Mouse (Mus musculus): Measurements from ENCODE around the gene Tmem158. TPM values are rescaled to one million over a fixed set of nuclear protein-coding genes. Genes with fewer than 3 reads are reported as not detected.

The Tmem158 gene
- polyA plus RNA-seq, 1 experiment from 2014 or later, result 4.1 TPM

GRCm38 (mm10) chr9:123245146-123245545 is 15.4 kb downstream of the Tmem158 start:
- WGBS (ENCODE audit: insufficient replicate concordance), result 63% methylated on average over 4 of the region's 4 CpGs

GRCm38 (mm10) chr9:123243988-123244387 is 16.6 kb downstream of the Tmem158 start:
- Histone ChIP-seq H3K4me2 (no peak overlapping the region), H3K9me3 (replicated peaks) (no peaks in the 10 kb centered on the region), H3K36me3 (no peaks in the 10 kb centered on the region), H3K27me3 (no peaks in the 10 kb centered on the region), H3K27ac (no peak overlapping the region), H3K4me3 (replicated peaks) (no peak overlapping the region), H3K9ac (no peak overlapping the region), H3K4me1 (replicated peaks) (0 out of 2 replicates have a peak, but pooled peaks cover 4% of the 10 kb centered on the region)
- no peak for ATAC-seq (ENCODE audit: low read depth)
- 53% methylated on average over 10 of the region's 10 CpGs for WGBS (ENCODE audit: insufficient replicate concordance)
- no peak for DNase-seq

More at GRCm38 (mm10) chr9:123245146-123245545, 15.4 kb downstream of the Tmem158 start:
- Histone ChIP-seq H3K9ac (no peak overlapping the region), H3K27ac (no peak overlapping the region), H3K4me3 (replicated peaks) (no peak overlapping the region), H3K4me1 (replicated peaks) (no peaks in the 10 kb centered on the region), H3K27me3 (no peaks in the 10 kb centered on the region), H3K9me3 (replicated peaks) (no peaks in the 10 kb centered on the region), H3K36me3 (no peaks in the 10 kb centered on the region), H3K4me2 (no peak overlapping the region)
- DNase-seq, result no peak
- ATAC-seq (ENCODE audit: low read depth), result no peak

- H3K36me3 ChIP-seq, result no peaks in the 10 kb centered on the region
- H3K9ac ChIP-seq, result no peak overlapping the region
- no peak overlapping the region for H3K4me2 ChIP-seq
- DNase-seq (no peak), ATAC-seq (ENCODE audit: low read depth) (no peak)
- WGBS (ENCODE audit: insufficient replicate concordance), result 86% methylated on average over 5 of the region's 5 CpGs
- H3K4me1 ChIP-seq (replicated peaks), result peaks cover 11% of the 10 kb centered on the region; the same call in 1 of the 2 replicates
- no peaks in the 10 kb centered on the region for H3K27me3 ChIP-seq
- H3K27ac ChIP-seq, result no peak overlapping the region
- H3K9me3 ChIP-seq (replicated peaks), result no peaks in the 10 kb centered on the region
- no peak overlapping the region for H3K4me3 ChIP-seq (replicated peaks)
Measured at GRCm38 (mm10) chr9:123241191-123241590, 19.4 kb downstream of the Tmem158 start.

- Histone ChIP-seq H3K9me3 (replicated peaks) (no peaks in the 10 kb centered on the region), H3K36me3 (no peaks in the 10 kb centered on the region), H3K9ac (no peak overlapping the region), H3K27me3 (no peaks in the 10 kb centered on the region), H3K4me2 (no peak overlapping the region), H3K27ac (no peak overlapping the region), H3K4me1 (replicated peaks) (peaks cover 11% of the 10 kb centered on the region; the same call in 1 of the 2 replicates), H3K4me3 (replicated peaks) (no peak overlapping the region)
- ATAC-seq (ENCODE audit: low read depth) (no peak), DNase-seq (no peak)
- whole genome bisulfite sequencing (ENCODE audit: insufficient replicate concordance), result 76% methylated on average over 2 of the region's 2 CpGs
Measured at GRCm38 (mm10) chr9:123240751-123241150, 19.8 kb downstream of the Tmem158 start.

- Histone ChIP-seq H3K27ac (no peak overlapping the region), H3K4me3 (replicated peaks) (no peak overlapping the region), H3K4me1 (replicated peaks) (peaks cover 11% of the 10 kb centered on the region; the same call in 1 of the 2 replicates), H3K9me3 (replicated peaks) (no peaks in the 10 kb centered on the region), H3K36me3 (no peaks in the 10 kb centered on the region), H3K4me2 (no peak overlapping the region), H3K9ac (no peak overlapping the region), H3K27me3 (no peaks in the 10 kb centered on the region)
- ATAC-seq (ENCODE audit: low read depth) (no peak), DNase-seq (no peak)
- 85% methylated on average over 5 of the region's 5 CpGs for WGBS (ENCODE audit: insufficient replicate concordance)
Measured at GRCm38 (mm10) chr9:123240271-123240670, 20.3 kb downstream of the Tmem158 start.

- Histone ChIP-seq H3K9me3 (replicated peaks) (no peaks in the 10 kb centered on the region), H3K4me1 (replicated peaks) (peaks cover 11% of the 10 kb centered on the region; the same call in 1 of the 2 replicates), H3K36me3 (no peaks in the 10 kb centered on the region), H3K9ac (no peak overlapping the region), H3K27ac (no peak overlapping the region), H3K4me3 (replicated peaks) (no peak overlapping the region), H3K4me2 (no peak overlapping the region), H3K27me3 (no peaks in the 10 kb centered on the region)
- 68% methylated on average over 2 of the region's 2 CpGs for WGBS (ENCODE audit: insufficient replicate concordance)
- no peak for ATAC-seq (ENCODE audit: low read depth)
- DNase-seq, result no peak
Measured at GRCm38 (mm10) chr9:123239651-123240050, 20.9 kb downstream of the Tmem158 start.

- 57% methylated on average over 4 of the region's 4 CpGs for WGBS (ENCODE audit: insufficient replicate concordance)
- Histone ChIP-seq H3K36me3 (no peaks in the 10 kb centered on the region), H3K9me3 (replicated peaks) (no peaks in the 10 kb centered on the region), H3K4me3 (replicated peaks) (no peak overlapping the region), H3K27ac (no peak overlapping the region), H3K4me1 (replicated peaks) (peaks cover 11% of the 10 kb centered on the region; the same call in 1 of the 2 replicates), H3K27me3 (no peaks in the 10 kb centered on the region), H3K9ac (no peak overlapping the region), H3K4me2 (no peak overlapping the region)
- no peak for ATAC-seq (ENCODE audit: low read depth)
- no peak for DNase-seq
Measured at GRCm38 (mm10) chr9:123238256-123239045, 22.1 kb downstream of the Tmem158 start.

GRCm38 (mm10) chr9:123237739-123238138 is 22.8 kb downstream of the Tmem158 start:
- no peaks in the 10 kb centered on the region for H3K27me3 ChIP-seq
- H3K4me1 ChIP-seq (replicated peaks), result peaks cover 11% of the 10 kb centered on the region; the same call in 1 of the 2 replicates
- no peak overlapping the region for H3K4me3 ChIP-seq (replicated peaks)
- no peaks in the 10 kb centered on the region for H3K9me3 ChIP-seq (replicated peaks)
- no peak overlapping the region for H3K4me2 ChIP-seq
- no peak overlapping the region for H3K9ac ChIP-seq
- H3K27ac ChIP-seq, result no peak overlapping the region
- DNase-seq (no peak), ATAC-seq (ENCODE audit: low read depth) (0 out of 2 replicates have a peak, but pooled peaks have one; percentile 18)
- whole genome bisulfite sequencing (ENCODE audit: insufficient replicate concordance), result 18% methylated on average over 2 of the region's 2 CpGs
- H3K36me3 ChIP-seq, result no peaks in the 10 kb centered on the region

GRCm38 (mm10) chr9:123235621-123236020 is 24.9 kb downstream of the Tmem158 start:
- H3K4me2 ChIP-seq, result no peak overlapping the region
- H3K27me3 ChIP-seq, result no peaks in the 10 kb centered on the region
- no peaks in the 10 kb centered on the region for H3K9me3 ChIP-seq (replicated peaks)
- WGBS (ENCODE audit: insufficient replicate concordance), result 42% methylated on average over 3 of the region's 3 CpGs
- H3K27ac ChIP-seq, result no peak overlapping the region
- no peak overlapping the region for H3K4me3 ChIP-seq (replicated peaks)
- ATAC-seq (ENCODE audit: low read depth) (no peak), DNase-seq (no peak)
- H3K36me3 ChIP-seq, result no peaks in the 10 kb centered on the region
- H3K9ac ChIP-seq, result no peak overlapping the region
- H3K4me1 ChIP-seq (replicated peaks), result peaks cover 11% of the 10 kb centered on the region; the same call in 1 of the 2 replicates

- ATAC-seq (ENCODE audit: low read depth) (no peak), DNase-seq (no peak)
- peaks cover 43% of the 10 kb centered on the region for H3K4me1 ChIP-seq (replicated peaks)
- WGBS (ENCODE audit: insufficient replicate concordance), result 59% methylated on average over 4 of the region's 4 CpGs
- no peaks in the 10 kb centered on the region for H3K27me3 ChIP-seq
- no peak overlapping the region for H3K27ac ChIP-seq
- no peak overlapping the region for H3K4me2 ChIP-seq
- no peaks in the 10 kb centered on the region for H3K36me3 ChIP-seq
- H3K9ac ChIP-seq, result no peak overlapping the region
- H3K9me3 ChIP-seq (replicated peaks), result no peaks in the 10 kb centered on the region
- no peak overlapping the region for H3K4me3 ChIP-seq (replicated peaks)
Measured at GRCm38 (mm10) chr9:123229826-123230225, 30.7 kb downstream of the Tmem158 start.

GRCm38 (mm10) chr9:123228671-123229070 is 31.9 kb downstream of the Tmem158 start:
- no peak for ATAC-seq (ENCODE audit: low read depth)
- no peak for DNase-seq
- Histone ChIP-seq H3K4me1 (replicated peaks) (peaks cover 54% of the 10 kb centered on the region), H3K9me3 (replicated peaks) (no peaks in the 10 kb centered on the region), H3K27me3 (no peaks in the 10 kb centered on the region), H3K4me3 (replicated peaks) (no peak overlapping the region), H3K9ac (0 out of 2 replicates have a peak overlapping the region, but pooled peaks have one; percentile 13), H3K36me3 (no peaks in the 10 kb centered on the region), H3K27ac (no peak overlapping the region; the same call in 1 of the 2 replicates), H3K4me2 (no peak overlapping the region)

Measured in liver, embryonic 13.5 days (tissue).